Mouse (Mus musculus) embryo, embryonic 11 days (tissue): ENCODE measurements around the gene Mt4.
A peak's percentile ranks its signal among the peaks of the same experiment; 100 is the strongest.
"Not testable (repeated sequence)": the region's sequence is repeated elsewhere in the genome, so short reads cannot be mapped to it uniquely, and the experiment has no call there.

Experiments used
- DNase-seq: peaks from one replicate; pipeline ENCODE4 v3.0.0-alpha.2; 2015

Mt4 gene

GRCm38 (mm10) chr8:94136933-94137332, at the start of gene Mt4:
Gene Mt4 (plus strand): TSS chr8:94137197.
- no peak for DNase-seq

- peak; percentile 12 for DNase-seq
Observed at GRCm38 (mm10) chr8:94087964-94088363, 49.0 kb upstream of the Mt4 start.

GRCm38 (mm10) chr8:94089715-94090114, 47.3 kb upstream of the Mt4 start:
- no peak for DNase-seq

- DNase-seq: no peak
Observed at GRCm38 (mm10) chr8:94092848-94093247, 44.1 kb upstream of the Mt4 start.

GRCm38 (mm10) chr8:94094281-94094680, 42.7 kb upstream of the Mt4 start:
- DNase-seq: no peak

- DNase-seq: peak; percentile 100
Observed at GRCm38 (mm10) chr8:94098081-94098974, 38.7 kb upstream of the Mt4 start, which contains the start of gene Bbs2. Gene Bbs2 (minus strand): TSS chr8:94098928.

- peak; percentile 27 for DNase-seq
Observed at GRCm38 (mm10) chr8:94098996-94099395, 38.0 kb upstream of the Mt4 start.

GRCm38 (mm10) chr8:94104146-94104545, 32.9 kb upstream of the Mt4 start:
- DNase-seq: no peak

- DNase-seq: no peak
Observed at GRCm38 (mm10) chr8:94107871-94108270, 29.1 kb upstream of the Mt4 start.

GRCm38 (mm10) chr8:94109396-94109795, 27.6 kb upstream of the Mt4 start:
- no peak for DNase-seq

GRCm38 (mm10) chr8:94109835-94110234, 27.2 kb upstream of the Mt4 start:
- no peak for DNase-seq

- DNase-seq: no peak
Observed at GRCm38 (mm10) chr8:94110526-94111177, 26.3 kb upstream of the Mt4 start.

GRCm38 (mm10) chr8:94113435-94113834, 23.6 kb upstream of the Mt4 start:
- no peak for DNase-seq

GRCm38 (mm10) chr8:94113972-94114371, 23.0 kb upstream of the Mt4 start:
- DNase-seq: no peak

- peak; percentile 82 for DNase-seq
Observed at GRCm38 (mm10) chr8:94118776-94119430, 18.1 kb upstream of the Mt4 start.

- DNase-seq: no peak
Observed at GRCm38 (mm10) chr8:94121625-94122024, 15.4 kb upstream of the Mt4 start.

GRCm38 (mm10) chr8:94122711-94123468, 14.1 kb upstream of the Mt4 start:
- no peak for DNase-seq

GRCm38 (mm10) chr8:94127711-94128110, 9.3 kb upstream of the Mt4 start:
- no peak for DNase-seq

GRCm38 (mm10) chr8:94129133-94129789, 7.7 kb upstream of the Mt4 start:
- DNase-seq: no peak

GRCm38 (mm10) chr8:94130126-94130525, 6.9 kb upstream of the Mt4 start:
- no peak for DNase-seq

- no peak for DNase-seq
Observed at GRCm38 (mm10) chr8:94132096-94132495, 4.9 kb upstream of the Mt4 start.

GRCm38 (mm10) chr8:94134601-94135000, 2.4 kb upstream of the Mt4 start:
- not testable (repeated sequence) for DNase-seq
